In genomic region chr7:6834950-6835349, GRCm38 (mm10) we compare ENCODE assay signal across 10 mouse cellular contexts.
A peak's percentile ranks its signal among the peaks of the same experiment; 100 is the strongest.
DNase-seq lines count a peak whose midpoint lies in the region; ATAC-seq and TF ChIP-seq lines count a peak whose summit lies in the region.
"Had no signal": no experiment of that assay in that cellular context is flagged by ENCODE, and none has a peak within 500 bp of the region (broad histone marks: within the 10 kb centered on the region; RNA-seq: fewer than 3 reads in every experiment).

No protein-coding gene starts in this region.

- ATAC-seq in forebrain, embryonic 13.5 days: no peak
- ATAC-seq in limb, embryonic 13.5 days (ENCODE audit: low FRiP score, low read depth): peak; percentile 45
- no peak; the same call in 1 of the 2 replicates for ATAC-seq in neural tube, embryonic 15.5 days (ENCODE audit: low FRiP score)

- H3K9me3 ChIP-seq in forebrain, embryonic 13.5 days (replicated peaks): no peaks in the 10 kb centered on the region
- no peaks in the 10 kb centered on the region for H3K9me3 ChIP-seq in limb, embryonic 13.5 days
- no peaks in the 10 kb centered on the region for H3K9me3 ChIP-seq in neural tube, embryonic 15.5 days (replicated peaks)

- peak overlapping the region; percentile 46; the same call in 1 of the 2 replicates for H3K9ac ChIP-seq in forebrain, embryonic 13.5 days
- peak overlapping the region; percentile 39; the same call in 1 of the 2 replicates for H3K9ac ChIP-seq in limb, embryonic 13.5 days
- H3K9ac ChIP-seq in neural tube, embryonic 15.5 days (replicated peaks): no peak overlapping the region

- no peak overlapping the region; the same call in 1 of the 2 replicates for H3K4me2 ChIP-seq in forebrain, embryonic 13.5 days
- peak overlapping the region; percentile 11; the same call in 1 of the 2 replicates for H3K4me2 ChIP-seq in limb, embryonic 13.5 days (replicated peaks)
- H3K4me2 ChIP-seq in neural tube, embryonic 15.5 days: no peak overlapping the region

- peaks cover 12% of the 10 kb centered on the region for H3K4me1 ChIP-seq in forebrain, embryonic 13.5 days
- H3K4me1 ChIP-seq in limb, embryonic 13.5 days: peaks cover 33% of the 10 kb centered on the region
- H3K4me1 ChIP-seq in neural tube, embryonic 15.5 days: peaks cover 12% of the 10 kb centered on the region

- no peak for TF ChIP-seq CTCF in layer of hippocampus, adult 2 months (conservative IDR thresholded peaks at IDR 0.05)

- no peaks in the 10 kb centered on the region for H3K27me3 ChIP-seq in forebrain, embryonic 13.5 days
- H3K27me3 ChIP-seq in limb, embryonic 13.5 days: no peaks in the 10 kb centered on the region
- H3K27me3 ChIP-seq in neural tube, embryonic 15.5 days (replicated peaks): no peaks in the 10 kb centered on the region
- H3K27me3 ChIP-seq: CH12.LX had no signal

- H3K36me3 ChIP-seq in forebrain, embryonic 13.5 days (ENCODE audit: poor library complexity, severe bottlenecking): no peaks in the 10 kb centered on the region
- no peaks in the 10 kb centered on the region for H3K36me3 ChIP-seq in limb, embryonic 13.5 days
- no peaks in the 10 kb centered on the region for H3K36me3 ChIP-seq in neural tube, embryonic 15.5 days

- no peak for DNase-seq in layer of hippocampus, adult 2 months (ENCODE audit: low spot score in 2 of 2)
- no peak for DNase-seq in layer of hippocampus, adult 18-20 months (ENCODE audit: low spot score in 2 of 2)
- DNase-seq in frontal cortex, adult 2 months (ENCODE audit: extremely low spot score in 1 of 2, low spot score in 1 of 2): no peak
- DNase-seq in ovary, postnatal 14 days (ENCODE audit: low spot score): no peak
- DNase-seq in ovary, postnatal 36 days (ENCODE audit: low spot score): no peak
- DNase-seq: kidney, adult 11 months had no signal

- H3K4me3 ChIP-seq in layer of hippocampus, adult 2 months: no peak overlapping the region
- no peak overlapping the region for H3K4me3 ChIP-seq in forebrain, embryonic 13.5 days
- H3K4me3 ChIP-seq in limb, embryonic 13.5 days: no peak overlapping the region
- no peak overlapping the region for H3K4me3 ChIP-seq in neural tube, embryonic 15.5 days (replicated peaks)

- peak overlapping the region; percentile 7; the same call in 1 of the 2 replicates for H3K27ac ChIP-seq in layer of hippocampus, adult 2 months
- peak overlapping the region; percentile 51 for H3K27ac ChIP-seq in forebrain, embryonic 13.5 days
- peak overlapping the region; percentile 93 for H3K27ac ChIP-seq in limb, embryonic 13.5 days
- peak overlapping the region; percentile 67 for H3K27ac ChIP-seq in neural tube, embryonic 15.5 days (replicated peaks)

- 33% methylated on average over 5 of the region's 5 CpGs for WGBS in forebrain, embryonic 13.5 days
- 24% methylated on average over 5 of the region's 5 CpGs for WGBS in limb, embryonic 13.5 days
- 34% methylated on average over 5 of the region's 5 CpGs for WGBS in neural tube, embryonic 15.5 days

Comparison
In these comparisons a context has a peak if more than half of its experiments do, and no peak if none do; other contexts are left out.
1. H3K27ac ChIP-seq: peak in every context shown above with its lines; median percentile 93 in limb, embryonic 13.5 days; 67 in neural tube, embryonic 15.5 days; 51 in forebrain, embryonic 13.5 days; 7 in layer of hippocampus, adult 2 months.